Mouse (Mus musculus) lung, embryonic 14.5 days (tissue): ENCODE results near the gene Prpf39. TPM values are rescaled to one million over a fixed set of nuclear protein-coding genes. Genes with fewer than 3 reads are reported as not detected.

Source experiments
- ATAC-seq: fragments of 200-750 bp; cut with Nextera tagmentation; 2 replicates; pipeline ENCODE4 v1.8.0; 2017; ENCODE audit warnings: mild to moderate bottlenecking, moderate TSS enrichment, moderate library complexity; ENCODE audit not compliant: insufficient read depth
- DNase-seq: peaks from one replicate; pipeline ENCODE4 v3.0.0-alpha.2; 2015
- H3K27ac ChIP-seq: fragments of 300-500 bp; sonication (generic); 2 replicates; pipeline ENCODE4 v1.5.1; 2014; ENCODE audit warnings: low read depth, mild to moderate bottlenecking, moderate library complexity
- H3K27me3 ChIP-seq: fragments of 300-500 bp; sonication (generic); 2 replicates; pipeline ENCODE4 v1.6.1; 2014; ENCODE audit warnings: low read length, control low read depth; ENCODE audit not compliant: insufficient read depth
- H3K36me3 ChIP-seq: fragments of 300-500 bp; sonication (generic); 2 replicates; pipeline ENCODE4 v1.6.1; 2014; ENCODE audit warnings: control low read depth; ENCODE audit not compliant: insufficient read depth
- H3K4me1 ChIP-seq: fragments of 300-500 bp; sonication (generic); 2 replicates; pipeline ENCODE4 v1.6.1; 2014; ENCODE audit warnings: antibody characterized with exemption, control low read depth; ENCODE audit not compliant: insufficient read depth
- H3K4me2 ChIP-seq: fragments of 300-500 bp; sonication (generic); 2 replicates; pipeline ENCODE4 v1.6.1; 2014; ENCODE audit warnings: mild to moderate bottlenecking
- H3K4me3 ChIP-seq: fragments of 300-500 bp; sonication (generic); 2 replicates; pipeline ENCODE4 v1.5.1; 2014; ENCODE audit warnings: low read depth, low read length
- H3K9ac ChIP-seq: fragments of 300-500 bp; sonication (generic); 2 replicates; pipeline ENCODE4 v1.6.1; 2014
- H3K9me3 ChIP-seq: fragments of 300-500 bp; sonication (generic); 2 replicates; pipeline ENCODE4 v1.6.1; 2016; ENCODE audit warnings: low read depth, low read length, control low read depth
- CTCF ChIP-seq: IDR thresholded peaks from 2 replicates; pipeline ENCODE4 v1.5.1; 2016; ENCODE audit warnings: antibody characterized with exemption, low read depth
- WGBS: fragments of 180-500 bp; shearing (Covaris S2); extraction: QIAGEN DNeasy Blood & Tissue Kit; methylation state at CpG from one replicate; pipeline ENCODE4 v1.1.7; 2014; 5-methylcytosine and 5-hydroxymethylcytosine counted together
- polyA plus RNA-seq: library from polyadenylated mRNA; unstranded; fragments of >200 nt; fragmentation: Nextera tagmentation; extraction: Ambion mirVana; gene quantifications from 2 replicates; pipeline ENCODE4 v1.2.1, GENCODE M21; 2014

Gene Prpf39
- polyA plus RNA-seq, 1 experiment from 2014 or later: 61.1 TPM

- TF ChIP-seq CTCF: no peak
- Histone ChIP-seq H3K4me2 (no peak overlapping the region), H3K36me3 (peaks cover 70% of the 10 kb centered on the region), H3K9me3 (no peaks in the 10 kb centered on the region), H3K4me1 (no peaks in the 10 kb centered on the region), H3K9ac (no peak overlapping the region), H3K27ac (no peak overlapping the region), H3K27me3 (no peaks in the 10 kb centered on the region), H3K4me3 (no peak overlapping the region)
- no peak for DNase-seq
- WGBS: 64% methylated on average over 2 of the region's 2 CpGs
- no peak for ATAC-seq
Observed at GRCm38 (mm10) chr12:65058203-65058602, 22.1 kb downstream of the Prpf39 start.

- Histone ChIP-seq H3K9me3 (no peaks in the 10 kb centered on the region), H3K36me3 (peaks cover 69% of the 10 kb centered on the region), H3K4me1 (no peaks in the 10 kb centered on the region), H3K4me3 (no peak overlapping the region), H3K27ac (no peak overlapping the region), H3K27me3 (no peaks in the 10 kb centered on the region), H3K9ac (no peak overlapping the region), H3K4me2 (no peak overlapping the region)
- TF ChIP-seq CTCF: no peak
- ATAC-seq (no peak), DNase-seq (no peak)
Observed at GRCm38 (mm10) chr12:65061082-65061481, 24.9 kb downstream of the Prpf39 start.

DNA sequence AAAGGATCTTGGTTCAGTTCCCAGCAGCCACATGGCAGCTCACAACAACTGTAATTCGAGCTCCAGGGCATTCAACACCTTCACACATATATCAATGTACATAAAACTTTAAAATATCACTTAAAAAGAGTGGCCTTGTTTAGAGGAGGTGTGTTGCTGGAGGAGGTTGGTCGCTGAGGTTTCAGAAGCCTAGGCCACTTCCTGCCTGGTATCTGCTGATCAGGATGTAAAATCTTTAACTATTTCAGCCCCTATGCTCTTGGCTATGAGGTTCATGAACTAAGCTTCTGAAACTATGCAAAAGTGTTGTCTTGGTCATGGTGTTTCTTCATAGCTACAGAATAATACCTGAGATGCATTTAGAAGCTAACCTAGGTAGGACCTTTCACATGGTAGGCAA lies 29.1 kb downstream of the Prpf39 start:
- H3K27ac ChIP-seq: no peak overlapping the region
- ATAC-seq (no peak), DNase-seq (no peak)
- 64% methylated on average over 2 of the region's 2 CpGs for WGBS
- H3K4me2 ChIP-seq: no peak overlapping the region
- no peak overlapping the region for H3K4me3 ChIP-seq
- no peak overlapping the region for H3K9ac ChIP-seq
- no peaks in the 10 kb centered on the region for H3K9me3 ChIP-seq
- H3K36me3 ChIP-seq: peaks cover 69% of the 10 kb centered on the region
- H3K4me1 ChIP-seq: no peaks in the 10 kb centered on the region
- TF ChIP-seq CTCF: no peak
- H3K27me3 ChIP-seq: no peaks in the 10 kb centered on the region

GRCm38 (mm10) chr12:65066234-65066633 lies 30.1 kb downstream of the Prpf39 start:
- Histone ChIP-seq H3K9ac (no peak overlapping the region), H3K27ac (no peak overlapping the region), H3K4me2 (no peak overlapping the region), H3K9me3 (no peaks in the 10 kb centered on the region), H3K27me3 (no peaks in the 10 kb centered on the region), H3K4me1 (no peaks in the 10 kb centered on the region), H3K4me3 (no peak overlapping the region), H3K36me3 (peaks cover 63% of the 10 kb centered on the region)
- DNase-seq: no peak
- 61% methylated on average over 3 of the region's 3 CpGs for WGBS
- ATAC-seq: no peak
- TF ChIP-seq CTCF: no peak

DNA sequence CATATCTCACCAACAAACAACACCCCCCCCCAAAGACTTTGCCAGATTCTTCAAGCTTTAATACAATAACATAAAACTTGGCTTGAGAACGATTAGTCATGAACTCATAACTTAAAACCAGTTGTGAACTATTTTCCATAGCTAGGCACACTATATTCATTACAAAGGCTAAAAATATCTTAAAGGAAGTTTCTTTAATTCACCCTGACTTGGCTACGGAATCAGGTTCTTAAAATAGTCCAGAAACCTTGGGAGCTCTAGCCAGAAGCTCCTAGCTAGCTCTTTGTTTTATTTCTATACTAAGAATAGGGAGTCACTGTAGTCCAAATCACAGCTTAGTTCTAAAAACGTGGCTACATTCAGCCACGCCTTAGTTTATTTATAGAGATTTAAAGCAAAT lies 32.3 kb downstream of the Prpf39 start:
- WGBS: 59% methylated on average over 4 of the region's 4 CpGs
- no peak for DNase-seq
- TF ChIP-seq CTCF: no peak
- Histone ChIP-seq H3K4me1 (no peaks in the 10 kb centered on the region), H3K9me3 (no peaks in the 10 kb centered on the region), H3K36me3 (peaks cover 56% of the 10 kb centered on the region), H3K4me3 (no peak overlapping the region), H3K4me2 (no peak overlapping the region), H3K9ac (no peak overlapping the region), H3K27me3 (no peaks in the 10 kb centered on the region), H3K27ac (no peak overlapping the region)
- ATAC-seq: no peak

DNA sequence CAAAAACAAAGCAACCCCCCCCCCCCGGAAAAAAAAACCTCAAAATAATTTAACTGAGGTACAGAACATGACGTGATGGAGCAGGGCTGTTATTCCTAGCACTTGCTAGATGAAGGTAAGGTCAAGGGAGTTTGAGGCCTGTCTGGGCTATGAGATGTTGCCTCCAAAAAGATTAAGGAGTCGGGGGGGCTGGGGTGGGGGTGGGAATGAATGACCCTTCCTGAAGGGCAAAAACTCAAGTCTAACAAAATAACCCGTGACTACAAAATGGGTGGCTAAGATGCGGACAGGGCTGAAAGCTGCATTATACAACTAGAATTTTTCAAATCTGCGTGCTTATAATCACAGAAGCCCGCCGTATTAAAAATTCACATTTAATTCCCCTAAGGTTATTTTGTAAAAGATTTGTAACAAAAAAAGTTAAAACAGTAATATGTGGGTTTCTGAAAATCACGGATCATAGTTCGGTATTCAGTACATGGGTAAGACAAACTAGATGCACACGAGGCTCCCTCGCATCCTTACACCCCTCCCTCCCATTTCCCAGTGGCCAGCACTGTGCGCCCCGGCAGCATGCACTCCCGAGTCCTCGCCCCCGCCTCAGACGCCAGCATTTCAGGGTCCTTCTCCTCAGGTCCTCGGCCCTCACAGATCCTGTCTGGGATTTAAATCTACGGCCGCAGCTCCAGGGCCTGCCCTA lies 36.9 kb downstream of the Prpf39 start:
- H3K4me3 ChIP-seq: peak overlapping the region; percentile 83
- DNase-seq (no peak), ATAC-seq (peak; percentile 74)
- peak overlapping the region; percentile 82 for H3K4me2 ChIP-seq
- H3K9ac ChIP-seq: peak overlapping the region; percentile 88
- no peak for TF ChIP-seq CTCF
- H3K4me1 ChIP-seq: peaks cover 14% of the 10 kb centered on the region; the same call in 1 of the 2 replicates
- 2% methylated on average over 21 of the region's 21 CpGs for WGBS
- no peaks in the 10 kb centered on the region for H3K9me3 ChIP-seq
- no peaks in the 10 kb centered on the region for H3K27me3 ChIP-seq
- H3K27ac ChIP-seq: peak overlapping the region; percentile 95
- H3K36me3 ChIP-seq: peaks cover 25% of the 10 kb centered on the region

GRCm38 (mm10) chr12:65073611-65074178 lies 37.6 kb downstream of the Prpf39 start, which contains the start of gene Fkbp3:
TSS of gene Fkbp3 (minus strand) at chr12:65074007.
- peak within 1 kb of the TSS; percentile 88 for H3K9ac ChIP-seq
- ATAC-seq: peak; percentile 99
- TF ChIP-seq CTCF: no peak
- WGBS: under 1% methylated on average over 49 of the region's 49 CpGs
- peak; percentile 99 for DNase-seq
- peak within 1 kb of the TSS; percentile 95 for H3K27ac ChIP-seq
- H3K4me2 ChIP-seq: peak within 1 kb of the TSS; percentile 82
- peaks cover 18% of the 10 kb centered on the region for H3K36me3 ChIP-seq
- H3K27me3 ChIP-seq: no peaks in the 10 kb centered on the region
- peaks cover 14% of the 10 kb centered on the region; the same call in 1 of the 2 replicates for H3K4me1 ChIP-seq
- peak within 1 kb of the TSS; percentile 83 for H3K4me3 ChIP-seq
- H3K9me3 ChIP-seq: no peaks in the 10 kb centered on the region
